Mouse (Mus musculus) liver, embryonic 16.5 days (tissue): ENCODE results near the gene Pcp4l1. TPM values are rescaled to one million over a fixed set of nuclear protein-coding genes. Genes with fewer than 3 reads are reported as not detected.
"Not testable (repeated sequence)": the region's sequence is repeated elsewhere in the genome, so short reads cannot be mapped to it uniquely, and the experiment has no call there.

ENCODE experiments used
- ATAC-seq: fragments of 200-750 bp; cut with Nextera tagmentation; 2 replicates; pipeline ENCODE4 v1.8.0; 2017; ENCODE audit warnings: low read depth, mild to moderate bottlenecking, moderate number of reproducible peaks, moderate library complexity
- H3K27ac ChIP-seq: fragments of 300-500 bp; sonication (generic); 2 replicates; pipeline ENCODE4 v1.5.1; 2014; ENCODE audit warnings: mild to moderate bottlenecking, low read length
- H3K27me3 ChIP-seq: fragments of 300-500 bp; sonication (generic); 2 replicates; pipeline ENCODE4 v1.6.1; 2014; ENCODE audit warnings: low read depth, low read length, mixed read lengths; ENCODE audit not compliant: control insufficient read depth, insufficient read depth
- H3K36me3 ChIP-seq: fragments of 300-500 bp; sonication (generic); 2 replicates; pipeline ENCODE4 v1.6.1; 2014; ENCODE audit warnings: mild to moderate bottlenecking; ENCODE audit not compliant: control insufficient read depth, insufficient read depth
- H3K4me1 ChIP-seq: fragments of 300-500 bp; sonication (generic); 2 replicates; pipeline ENCODE4 v1.6.1; 2014; ENCODE audit warnings: low read depth, low read length, mixed read lengths; ENCODE audit not compliant: control insufficient read depth
- H3K4me2 ChIP-seq: fragments of 300-500 bp; sonication (generic); 2 replicates; pipeline ENCODE4 v1.6.1; 2014; ENCODE audit warnings: low read depth, low read length, mixed read lengths
- H3K4me3 ChIP-seq: fragments of 300-500 bp; sonication (generic); 2 replicates; pipeline ENCODE4 v1.5.1; 2014; ENCODE audit warnings: low read depth, mild to moderate bottlenecking, low read length
- H3K9ac ChIP-seq: fragments of 300-500 bp; sonication (generic); 2 replicates; pipeline ENCODE4 v1.6.1; 2014; ENCODE audit warnings: low read depth, low read length
- H3K9me3 ChIP-seq: fragments of 300-500 bp; sonication (generic); replicated peaks from 2 replicates; pipeline ENCODE4 v1.6.1; 2016; ENCODE audit warnings: low read length; ENCODE audit not compliant: control insufficient read depth
- WGBS: fragments of 180-500 bp; shearing (Covaris S2); extraction: QIAGEN DNeasy Blood & Tissue Kit; methylation state at CpG from one replicate; pipeline ENCODE4 v1.1.7; 2014; ENCODE audit not compliant: insufficient replicate concordance; 5-methylcytosine and 5-hydroxymethylcytosine counted together
- polyA plus RNA-seq: library from polyadenylated mRNA; unstranded; fragments of >200 nt; fragmentation: Nextera tagmentation; extraction: Ambion mirVana; gene quantifications from 2 replicates; pipeline ENCODE4 v1.2.1, GENCODE M21; 2015

The Pcp4l1 gene
- polyA plus RNA-seq: 2.5 and 2.6 TPM in 2 replicates

GRCm38 (mm10) chr1:171195887-171196397, at the start of gene Pcp4l1:
Gene Pcp4l1 (minus strand): TSS chr1:171196268.
- H3K4me1 ChIP-seq: no peaks in the 10 kb centered on the region
- no peak within 1 kb of the TSS for H3K27ac ChIP-seq
- peak within 1 kb of the TSS; percentile 54 for H3K4me3 ChIP-seq
- H3K36me3 ChIP-seq: no peaks in the 10 kb centered on the region
- peak within 1 kb of the TSS; percentile 62 for H3K4me2 ChIP-seq
- H3K9ac ChIP-seq: no peak within 1 kb of the TSS; the same call in 1 of the 2 replicates
- WGBS: under 1% methylated on average over 33 of the region's 33 CpGs
- ATAC-seq: peak; percentile 70
- peaks cover 54% of the 10 kb centered on the region for H3K27me3 ChIP-seq
- H3K9me3 ChIP-seq: no peaks in the 10 kb centered on the region

GRCm38 (mm10) chr1:171245353-171245752, 49.3 kb upstream of the Pcp4l1 start:
- H3K9me3 ChIP-seq: no peaks in the 10 kb centered on the region
- H3K4me1 ChIP-seq: peaks cover 20% of the 10 kb centered on the region
- no peak for ATAC-seq
- peaks cover 6% of the 10 kb centered on the region for H3K27me3 ChIP-seq
- no peak overlapping the region for H3K4me3 ChIP-seq
- peaks cover 3% of the 10 kb centered on the region; the same call in 1 of the 2 replicates for H3K36me3 ChIP-seq
- no peak overlapping the region for H3K9ac ChIP-seq
- H3K4me2 ChIP-seq: no peak overlapping the region
- H3K27ac ChIP-seq: no peak overlapping the region
- 83% methylated on average over 8 of the region's 8 CpGs for WGBS

- ATAC-seq, H3K27ac ChIP-seq, H3K9me3 ChIP-seq, H3K27me3 ChIP-seq, H3K4me2 ChIP-seq, H3K9ac ChIP-seq, H3K4me3 ChIP-seq: not testable (repeated sequence)
- H3K36me3 ChIP-seq: peaks cover 14% of the 10 kb centered on the region
- peaks cover 12% of the 10 kb centered on the region for H3K4me1 ChIP-seq
- 78% methylated on average over 12 of the region's 12 CpGs for WGBS
These were observed 45.9 kb upstream of the Pcp4l1 start for GRCm38 (mm10) chr1:171241952-171242351.

- H3K4me3 ChIP-seq: no peak overlapping the region
- H3K27ac ChIP-seq: no peak overlapping the region
- no peaks in the 10 kb centered on the region for H3K27me3 ChIP-seq
- no peaks in the 10 kb centered on the region for H3K9me3 ChIP-seq
- H3K9ac ChIP-seq: no peak overlapping the region
- WGBS: 80% methylated on average over 10 of the region's 10 CpGs
- peaks cover 6% of the 10 kb centered on the region for H3K4me1 ChIP-seq
- no peak for ATAC-seq
- H3K4me2 ChIP-seq: no peak overlapping the region
- peaks cover 22% of the 10 kb centered on the region for H3K36me3 ChIP-seq
These were observed 44.8 kb upstream of the Pcp4l1 start for GRCm38 (mm10) chr1:171240911-171241310.

- H3K36me3 ChIP-seq: peaks cover 22% of the 10 kb centered on the region
- H3K9me3 ChIP-seq: no peaks in the 10 kb centered on the region
- no peaks in the 10 kb centered on the region for H3K27me3 ChIP-seq
- no peak overlapping the region for H3K4me2 ChIP-seq
- H3K4me3 ChIP-seq: no peak overlapping the region
- H3K9ac ChIP-seq: no peak overlapping the region
- 69% methylated on average over 15 of the region's 15 CpGs for WGBS
- ATAC-seq: no peak
- H3K4me1 ChIP-seq: peaks cover 3% of the 10 kb centered on the region; the same call in 1 of the 2 replicates
- H3K27ac ChIP-seq: no peak overlapping the region
These were observed 44.1 kb upstream of the Pcp4l1 start for GRCm38 (mm10) chr1:171239992-171240744.

GRCm38 (mm10) chr1:171238463-171238862, 42.4 kb upstream of the Pcp4l1 start:
- Histone ChIP-seq H3K9me3 (no peaks in the 10 kb centered on the region), H3K4me3 (no peak overlapping the region), H3K27me3 (no peaks in the 10 kb centered on the region), H3K27ac (no peak overlapping the region), H3K4me1 (peaks cover 9% of the 10 kb centered on the region), H3K36me3 (peaks cover 20% of the 10 kb centered on the region), H3K4me2 (no peak overlapping the region), H3K9ac (no peak overlapping the region)
- 58% methylated on average over 14 of the region's 14 CpGs for WGBS
- peak; percentile 41; the same call in 1 of the 2 replicates for ATAC-seq

GRCm38 (mm10) chr1:171237438-171237837, 41.4 kb upstream of the Pcp4l1 start:
- Histone ChIP-seq H3K4me1 (peaks cover 19% of the 10 kb centered on the region), H3K9ac (no peak overlapping the region), H3K4me2 (no peak overlapping the region), H3K36me3 (peaks cover 20% of the 10 kb centered on the region), H3K27ac (no peak overlapping the region), H3K27me3 (no peaks in the 10 kb centered on the region), H3K9me3 (no peaks in the 10 kb centered on the region), H3K4me3 (no peak overlapping the region)
- no peak for ATAC-seq
- 66% methylated on average over 6 of the region's 6 CpGs for WGBS

GRCm38 (mm10) chr1:171235791-171236190, 39.7 kb upstream of the Pcp4l1 start:
- Histone ChIP-seq H3K27ac (no peak overlapping the region), H3K9ac (no peak overlapping the region), H3K4me1 (peaks cover 24% of the 10 kb centered on the region), H3K27me3 (no peaks in the 10 kb centered on the region), H3K4me2 (no peak overlapping the region), H3K4me3 (no peak overlapping the region), H3K9me3 (no peaks in the 10 kb centered on the region), H3K36me3 (peaks cover 20% of the 10 kb centered on the region)
- WGBS: 65% methylated on average over 4 of the region's 4 CpGs
- ATAC-seq: no peak

- Histone ChIP-seq H3K4me2 (no peak overlapping the region), H3K4me3 (no peak overlapping the region), H3K27ac (peak overlapping the region; percentile 29)
These were observed 38.5 kb upstream of the Pcp4l1 start for GRCm38 (mm10) chr1:171234538-171234937.

More at GRCm38 (mm10) chr1:171234538-171234937, 38.5 kb upstream of the Pcp4l1 start:
- peaks cover 24% of the 10 kb centered on the region for H3K4me1 ChIP-seq
- no peak overlapping the region for H3K9ac ChIP-seq
- peaks cover 20% of the 10 kb centered on the region for H3K36me3 ChIP-seq
- ATAC-seq: no peak
- no peaks in the 10 kb centered on the region for H3K9me3 ChIP-seq
- 74% methylated on average over 4 of the region's 4 CpGs for WGBS
- H3K27me3 ChIP-seq: no peaks in the 10 kb centered on the region
